In the genomic region with DNA sequence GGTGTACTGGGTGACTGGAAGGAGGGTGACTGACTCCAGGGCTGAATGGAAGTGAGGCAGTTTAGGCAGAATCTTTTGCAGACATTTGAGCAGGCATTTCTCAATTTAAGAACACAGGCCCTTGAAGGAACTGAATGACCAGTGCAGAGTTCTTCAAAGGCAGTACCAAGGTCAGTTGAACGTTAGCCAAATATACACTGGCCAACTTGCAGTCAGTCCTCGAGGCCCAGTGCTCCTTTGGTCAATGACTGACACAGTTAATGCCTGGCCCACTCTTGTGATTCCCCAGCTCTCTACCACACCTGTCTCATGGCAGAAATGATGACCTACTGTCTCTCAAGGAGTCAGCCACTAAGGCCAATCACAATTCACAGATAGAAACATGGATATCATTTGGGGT, we compare ENCODE assay signal across 25 mouse cellular contexts.
DNase-seq lines count a peak whose midpoint lies in the region; TF ChIP-seq lines count a peak whose summit lies in the region.
"Had no signal": no experiment of that assay in that cellular context is flagged by ENCODE, and none has a peak within 500 bp of the region (broad histone marks: within the 10 kb centered on the region; RNA-seq: fewer than 3 reads in every experiment).

No protein-coding gene starts in this region.

- intact Hi-C loops in gastrocnemius, adult 2 months (cut with DNase I): no loop called here

- H3K4me1 ChIP-seq in liver, adult 2 months (ENCODE audit: control insufficient read depth, insufficient read depth, low read length): no peaks in the 10 kb centered on the region
- H3K4me1 ChIP-seq: embryonic facial prominence, embryonic 10.5 days; embryonic facial prominence, embryonic 15.5 days; forebrain, embryonic 13.5 days; heart, embryonic 12.5 days; hindbrain, embryonic 13.5 days; limb, embryonic 12.5 days; liver, embryonic 12.5 days had no signal

- H3K4me3 ChIP-seq in liver, adult 2 months (ENCODE audit: insufficient read depth, low read depth, low read length): no peak overlapping the region
- H3K4me3 ChIP-seq in gastrocnemius, adult 2 months: no peak overlapping the region
- H3K4me3 ChIP-seq: embryonic facial prominence, embryonic 10.5 days; embryonic facial prominence, embryonic 15.5 days; forebrain, embryonic 13.5 days; heart, embryonic 12.5 days; hindbrain, embryonic 13.5 days; left cerebral cortex, adult 2 months; limb, embryonic 12.5 days; liver, embryonic 12.5 days had no signal

- no peak overlapping the region for H3K27ac ChIP-seq in liver, adult 2 months (replicated peaks; ENCODE audit: insufficient read depth, low read depth, low read length)
- no peak overlapping the region for H3K27ac ChIP-seq in gastrocnemius, adult 2 months
- H3K27ac ChIP-seq: embryonic facial prominence, embryonic 10.5 days; embryonic facial prominence, embryonic 15.5 days; forebrain, embryonic 13.5 days; hindbrain, embryonic 13.5 days; left cerebral cortex, adult 2 months; limb, embryonic 12.5 days; liver, embryonic 12.5 days had no signal

- no peak for TF ChIP-seq CTCF in liver, adult 2 months (IDR thresholded peaks at IDR 0.05; ENCODE audit: low read depth, low read length)
- no peak for TF ChIP-seq CTCF in gastrocnemius, adult 2 months (IDR thresholded peaks at IDR 0.05)

- no peak overlapping the region for H3K9ac ChIP-seq in liver, adult 2 months (ENCODE audit: low read depth, low read length)
- H3K9ac ChIP-seq: embryonic facial prominence, embryonic 15.5 days; forebrain, embryonic 13.5 days; heart, embryonic 12.5 days; hindbrain, embryonic 13.5 days; limb, embryonic 12.5 days; liver, embryonic 12.5 days; liver, postnatal 0 days had no signal

- 43% methylated on average over 2 of the region's 2 CpGs for WGBS in liver, adult 2 months

- no peaks in the 10 kb centered on the region for H3K79me2 ChIP-seq in liver, adult 2 months (ENCODE audit: control insufficient read depth, insufficient read depth, low read length)

- TF ChIP-seq POLR2A in liver, adult 2 months (IDR thresholded peaks at IDR 0.05; ENCODE audit: extremely low read depth, insufficient read depth, low read length): no peak

- no peaks in the 10 kb centered on the region for H3K36me3 ChIP-seq in liver, adult 2 months (ENCODE audit: control insufficient read depth, insufficient read depth, low read length)
- H3K36me3 ChIP-seq: embryonic facial prominence, embryonic 10.5 days; embryonic facial prominence, embryonic 15.5 days; G1E; heart, embryonic 12.5 days; hindbrain, embryonic 13.5 days; limb, embryonic 12.5 days; liver, embryonic 12.5 days had no signal

- DNase-seq in adrenal gland, adult 2 months: peak; percentile 4
- no peak for DNase-seq in adrenal gland, postnatal 4 days (ENCODE audit: low spot score in 2 of 2)
- peak; percentile 2 for DNase-seq in liver, adult 2 months (ENCODE audit: extremely low read depth, low read depth, low spot score)
- DNase-seq in liver: no peak
- peak; percentile 56 for DNase-seq in kidney, postnatal 14 days
- no peak for DNase-seq in heart, adult 9 months (ENCODE audit: low spot score in 2 of 2)
- DNase-seq in gastrocnemius, adult 2 months: no peak
- DNase-seq: cerebellum, adult 18-20 months; cerebellum, postnatal 10 days; gastrocnemius, postnatal 25 days; heart, adult 18-20 months; heart, postnatal 4 days; liver, postnatal 0 days; lung, postnatal 36 days; spleen, adult 18-20 months; thymus, postnatal 14 days had no signal

- H3K27me3 ChIP-seq in liver, adult 2 months (ENCODE audit: control insufficient read depth, insufficient read depth, low read length): no peaks in the 10 kb centered on the region
- H3K27me3 ChIP-seq: embryonic facial prominence, embryonic 15.5 days; forebrain, embryonic 13.5 days; heart, embryonic 12.5 days; hindbrain, embryonic 13.5 days; limb, embryonic 12.5 days; liver, embryonic 12.5 days had no signal

Comparison
In these comparisons a context has a peak if more than half of its experiments do, and no peak if none do; other contexts are left out.
1. DNase-seq: peak in adrenal gland, adult 2 months (single experiment), liver, adult 2 months (single experiment) and kidney, postnatal 14 days (single experiment); none in adrenal gland, postnatal 4 days (0 of 2), liver (single experiment), heart, adult 9 months (0 of 2) and gastrocnemius, adult 2 months (single experiment).